Mouse (Mus musculus) MEL (cell line): ENCODE results near the gene Klhl31. TPM values are rescaled to one million over a fixed set of nuclear protein-coding genes. Genes with fewer than 3 reads are reported as not detected.

Experiments
- DNase-seq: peaks from one replicate; pipeline ENCODE4 v3.0.0; 2011; ENCODE audit warnings: low read depth, low spot score
- H3K27ac ChIP-seq: 2 replicates; pipeline ENCODE4 v1.5.1; 2012; ENCODE audit warnings: low read depth, mild to moderate bottlenecking, control low read depth, low read length, moderate library complexity; ENCODE audit not compliant: control insufficient read depth
- H3K27me3 ChIP-seq, 2 experiments: fragments of 150-350 bp in 1 of 2; sonication (generic) in 1 of 2; 2 replicates each; pipeline ENCODE4 v1.6.1; 2012; ENCODE audit warnings: low read length in 2 of 2, mild to moderate bottlenecking in 2 of 2, improper control_type of control experiment in 1 of 2, moderate library complexity in 1 of 2; ENCODE audit not compliant: insufficient read depth in 2 of 2, control insufficient read depth in 1 of 2
- H3K36me3 ChIP-seq, 2 experiments: 2 replicates each; pipeline ENCODE4 v1.6.1; 2012 to 2014; ENCODE audit warnings: low read length in 2 of 2, improper control_type of control experiment in 1 of 2, inconsistent platforms in 1 of 2, mild to moderate bottlenecking in 1 of 2; ENCODE audit not compliant: insufficient read depth in 2 of 2, control insufficient read depth in 1 of 2
- H3K4me1 ChIP-seq, 2 experiments: fragments of 150-350 bp in 1 of 2; sonication (generic) in 1 of 2; 2 replicates each; pipeline ENCODE4 v1.6.1; 2012; ENCODE audit warnings: low read length in 2 of 2, improper control_type of control experiment in 1 of 2, mild to moderate bottlenecking in 1 of 2; ENCODE audit not compliant: insufficient read depth in 2 of 2, control insufficient read depth in 1 of 2
- H3K4me3 ChIP-seq, 2 experiments: fragments of 150-350 bp in 1 of 2; sonication (generic) in 1 of 2; 2 replicates each; pipeline ENCODE4 v1.5.1; 2012; ENCODE audit warnings: low read depth in 2 of 2, low read length in 2 of 2, mild to moderate bottlenecking in 2 of 2, moderate library complexity in 2 of 2, control low read depth in 1 of 2, improper control_type of control experiment in 1 of 2; ENCODE audit not compliant: control insufficient read depth in 1 of 2, insufficient read depth in 1 of 2
- H3K79me2 ChIP-seq: 2 replicates; pipeline ENCODE4 v1.6.1; 2012; ENCODE audit warnings: mild to moderate bottlenecking, low read length, moderate library complexity; ENCODE audit not compliant: control insufficient read depth, poor library complexity, insufficient read depth
- H3K9ac ChIP-seq: 2 replicates; pipeline ENCODE4 v1.6.1; 2012; ENCODE audit warnings: low read depth, mild to moderate bottlenecking, control low read depth, low read length, moderate library complexity; ENCODE audit not compliant: control insufficient read depth, poor library complexity, severe bottlenecking
- H3K9me3 ChIP-seq: fragments of 150-350 bp; sonication (generic); replicated peaks from 2 replicates; pipeline ENCODE4 v1.6.1; 2012; ENCODE audit warnings: mild to moderate bottlenecking, low read length, improper control_type of control experiment, moderate library complexity; ENCODE audit not compliant: insufficient read depth
- BHLHE40 ChIP-seq: IDR thresholded peaks from 2 replicates; pipeline ENCODE4 v1.6.1; 2012; ENCODE audit warnings: low read depth, mild to moderate bottlenecking, inconsistent platforms, low read length, improper control_type of control experiment, borderline replicate concordance
- CHD1 ChIP-seq: IDR thresholded peaks from 2 replicates; pipeline ENCODE4 v1.6.1; 2012; ENCODE audit warnings: low read depth, mild to moderate bottlenecking, inconsistent platforms, low read length, improper control_type of control experiment
- CTCF ChIP-seq, 3 experiments: IDR thresholded peaks in 2 of 3; conservative IDR thresholded peaks in 1 of 3; 2 replicates each; pipeline ENCODE4 v1.5.1; 2011 to 2012; ENCODE audit warnings: low read length in 3 of 3, low read depth in 2 of 3, mild to moderate bottlenecking in 2 of 3, improper control_type of control experiment in 1 of 3, inconsistent platforms in 1 of 3, mixed read lengths in 1 of 3, moderate library complexity in 1 of 3; ENCODE audit not compliant: control insufficient read depth in 1 of 3, insufficient read depth in 1 of 3, poor library complexity in 1 of 3, severe bottlenecking in 1 of 3
- E2F4 ChIP-seq: IDR thresholded peaks from 2 replicates; pipeline ENCODE4 v1.6.1; 2011; ENCODE audit warnings: low read depth, low read length, improper control_type of control experiment, borderline replicate concordance
- ELF1 ChIP-seq: IDR thresholded peaks from 2 replicates; pipeline ENCODE4 v1.6.1; 2014; ENCODE audit warnings: low read depth, mild to moderate bottlenecking, inconsistent platforms, low read length, improper control_type of control experiment, moderate library complexity
- EP300 ChIP-seq, 2 experiments: IDR thresholded peaks; 2 replicates each; pipeline ENCODE4 v1.6.1; 2011; ENCODE audit warnings: improper control_type of control experiment in 2 of 2, low read length in 2 of 2, low read depth in 1 of 2, mild to moderate bottlenecking in 1 of 2
- ETS1 ChIP-seq: IDR thresholded peaks from 2 replicates; pipeline ENCODE4 v1.6.1; 2012; ENCODE audit warnings: low read depth, mild to moderate bottlenecking, inconsistent platforms, low read length, improper control_type of control experiment, moderate library complexity
- GABPA ChIP-seq: IDR thresholded peaks from 2 replicates; pipeline ENCODE4 v1.6.1; 2012; ENCODE audit warnings: low read depth, mild to moderate bottlenecking, inconsistent platforms, low read length, improper control_type of control experiment, moderate library complexity
- GATA1 ChIP-seq: IDR thresholded peaks from 2 replicates; pipeline ENCODE4 v1.6.1; 2011; ENCODE audit warnings: low read depth, low read length, improper control_type of control experiment
- HCFC1 ChIP-seq: IDR thresholded peaks from 2 replicates; pipeline ENCODE4 v1.6.1; 2012; ENCODE audit warnings: low read depth, mild to moderate bottlenecking, inconsistent platforms, low read length, improper control_type of control experiment, moderate library complexity
- JUND ChIP-seq: IDR thresholded peaks from 2 replicates; pipeline ENCODE4 v1.6.1; 2011; ENCODE audit warnings: low read depth, mild to moderate bottlenecking, improper control_type of control experiment, low read length
- KAT2A ChIP-seq: conservative IDR thresholded peaks from 2 replicates; pipeline ENCODE4 v1.6.1; 2012; ENCODE audit warnings: low read depth, low read length, improper control_type of control experiment, inconsistent platforms
- MAFK ChIP-seq: IDR thresholded peaks from 2 replicates; pipeline ENCODE4 v1.6.1; 2011; ENCODE audit warnings: low read depth, mild to moderate bottlenecking, low read length, improper control_type of control experiment, borderline replicate concordance
- MAX ChIP-seq: IDR thresholded peaks from 2 replicates; pipeline ENCODE4 v1.6.1; 2011; ENCODE audit warnings: low read length, improper control_type of control experiment
- MAZ ChIP-seq: IDR thresholded peaks from 2 replicates; pipeline ENCODE4 v1.6.1; 2012; ENCODE audit warnings: low read depth, mild to moderate bottlenecking, inconsistent platforms, low read length, improper control_type of control experiment
- MEF2A ChIP-seq: IDR thresholded peaks from 2 replicates; pipeline ENCODE4 v1.6.1; 2014; ENCODE audit warnings: low read depth, mild to moderate bottlenecking, inconsistent platforms, low read length, improper control_type of control experiment; ENCODE audit not compliant: poor library complexity, insufficient replicate concordance, severe bottlenecking; ENCODE audit errors: extremely low read depth
- MXI1 ChIP-seq: IDR thresholded peaks from 2 replicates; pipeline ENCODE4 v1.6.1; 2011; ENCODE audit warnings: mild to moderate bottlenecking, low read depth, low read length, improper control_type of control experiment
- MYB ChIP-seq: IDR thresholded peaks from 2 replicates; pipeline ENCODE4 v1.6.1; 2011; ENCODE audit warnings: mild to moderate bottlenecking, low read depth, low read length, improper control_type of control experiment
- NELFE ChIP-seq: IDR thresholded peaks from 2 replicates; pipeline ENCODE4 v1.6.1; 2011; ENCODE audit warnings: low read depth, low read length, improper control_type of control experiment
- NRF1 ChIP-seq: IDR thresholded peaks from 2 replicates; pipeline ENCODE4 v1.6.1; 2014; ENCODE audit warnings: low read depth, mild to moderate bottlenecking, inconsistent platforms, low read length, improper control_type of control experiment, moderate library complexity; ENCODE audit not compliant: poor library complexity, insufficient read depth, severe bottlenecking
- POLR2A ChIP-seq, 2 experiments: IDR thresholded peaks; 2 replicates each; pipeline ENCODE4 v1.6.1; 2011 to 2012; ENCODE audit warnings: low read length in 2 of 2, mild to moderate bottlenecking in 2 of 2, control low read depth in 1 of 2, improper control_type of control experiment in 1 of 2, low read depth in 1 of 2, moderate library complexity in 1 of 2; ENCODE audit not compliant: control insufficient read depth in 1 of 2, insufficient read depth in 1 of 2, poor library complexity in 1 of 2
- POLR2AphosphoS2 ChIP-seq: IDR thresholded peaks from 2 replicates; pipeline ENCODE4 v1.6.1; 2011; ENCODE audit warnings: low read length, improper control_type of control experiment
- POLR2AphosphoS5 ChIP-seq: IDR thresholded peaks from 2 replicates; pipeline ENCODE4 v1.6.1; 2012; ENCODE audit warnings: low read depth, borderline replicate concordance, mild to moderate bottlenecking, inconsistent platforms, low read length, moderate library complexity, mixed read lengths
- RAD21 ChIP-seq: IDR thresholded peaks from 2 replicates; pipeline ENCODE4 v1.6.1; 2011; ENCODE audit warnings: mild to moderate bottlenecking, low read depth, low read length, improper control_type of control experiment
- SIN3A ChIP-seq: IDR thresholded peaks from 2 replicates; pipeline ENCODE4 v1.6.1; 2012; ENCODE audit warnings: low read length, improper control_type of control experiment, inconsistent platforms
- SMC3 ChIP-seq: IDR thresholded peaks from 2 replicates; pipeline ENCODE4 v1.6.1; 2011; ENCODE audit warnings: low read depth, low read length, improper control_type of control experiment
- TAL1 ChIP-seq: IDR thresholded peaks from 2 replicates; pipeline ENCODE4 v1.6.1; 2012; ENCODE audit warnings: mild to moderate bottlenecking, inconsistent platforms, low read length, moderate library complexity, mixed read lengths
- TBP ChIP-seq: IDR thresholded peaks from 2 replicates; pipeline ENCODE4 v1.8.0; 2011; ENCODE audit warnings: low read depth, low read length, improper control_type of control experiment
- TCF12 ChIP-seq: IDR thresholded peaks from 2 replicates; pipeline ENCODE4 v1.6.1; 2014; ENCODE audit warnings: low read depth, mild to moderate bottlenecking, inconsistent platforms, low read length, improper control_type of control experiment, moderate library complexity
- UBTF ChIP-seq: IDR thresholded peaks from 2 replicates; pipeline ENCODE4 v1.6.1; 2012; ENCODE audit warnings: low read depth, mild to moderate bottlenecking, inconsistent platforms, low read length, improper control_type of control experiment, moderate library complexity, borderline replicate concordance; ENCODE audit not compliant: insufficient read depth
- USF1 ChIP-seq: IDR thresholded peaks from 2 replicates; pipeline ENCODE4 v1.6.1; 2014; ENCODE audit warnings: low read depth, mild to moderate bottlenecking, inconsistent platforms, low read length, improper control_type of control experiment, moderate library complexity
- USF2 ChIP-seq, 2 experiments: IDR thresholded peaks; 2 replicates each; pipeline ENCODE4 v1.6.1; 2011 to 2012; ENCODE audit warnings: improper control_type of control experiment in 2 of 2, low read length in 2 of 2, borderline replicate concordance in 1 of 2, inconsistent platforms in 1 of 2, low read depth in 1 of 2, mild to moderate bottlenecking in 1 of 2; ENCODE audit not compliant: insufficient read depth in 1 of 2
- ZC3H11A ChIP-seq: IDR thresholded peaks from 2 replicates; pipeline ENCODE4 v1.6.1; 2012; ENCODE audit warnings: low read depth, mild to moderate bottlenecking, inconsistent platforms, low read length, improper control_type of control experiment
- ZKSCAN1 ChIP-seq: IDR thresholded peaks from 2 replicates; pipeline ENCODE4 v1.6.1; 2012; ENCODE audit warnings: low read depth, mild to moderate bottlenecking, inconsistent platforms, low read length, improper control_type of control experiment, moderate library complexity
- ZMIZ1 ChIP-seq: IDR thresholded peaks from 2 replicates; pipeline ENCODE4 v1.6.1; 2012; ENCODE audit warnings: low read depth, mild to moderate bottlenecking, inconsistent platforms, low read length, improper control_type of control experiment, moderate library complexity
- ZNF384 ChIP-seq: IDR thresholded peaks from 2 replicates; pipeline ENCODE4 v1.6.1; 2012; ENCODE audit warnings: low read depth, mild to moderate bottlenecking, inconsistent platforms, low read length, improper control_type of control experiment
- polyA plus RNA-seq, 2 experiments: library from polyadenylated mRNA; stranded (reverse) in 1 of 2; unstranded in 1 of 2; fragments of >175 nt in 1 of 2; fragments of >200 nt in 1 of 2; gene quantifications; 2 replicates each; pipeline versions ENCODE4 v1.2.1 to v1.2.4; 2012; ENCODE audit warnings: low replicate concordance in 2 of 2, low read depth in 1 of 2; ENCODE audit not compliant: insufficient read length in 2 of 2, insufficient read depth in 1 of 2, missing spikeins in 1 of 2
- total RNA-seq: library from RNA; depleted of rRNA; stranded (reverse); fragments of 300-350 nt; gene quantifications from 2 replicates; pipeline ENCODE4 v1.2.3, GENCODE M21; 2012

Gene Klhl31
- total and polyA plus RNA-seq, 3 experiments = not detected

GRCm38 (mm10) chr9:77655935-77656288 is 19.6 kb downstream of the Klhl31 start:
- no peaks in the 10 kb centered on the region for H3K9me3 ChIP-seq
- no peaks in the 10 kb centered on the region; a peak in 1 of 4 replicates for H3K27me3 ChIP-seq
- H3K36me3 ChIP-seq = no peaks in the 10 kb centered on the region
- no peaks in the 10 kb centered on the region for H3K4me1 ChIP-seq
- peak; percentile 65 for DNase-seq
- no peak overlapping the region for H3K9ac ChIP-seq
- no peak for TF ChIP-seq E2F4
- no peak for TF ChIP-seq ZMIZ1
- TF ChIP-seq TBP = no peak
- TF ChIP-seq MXI1 = no peak
- TF ChIP-seq MYB = no peak
- no peak for TF ChIP-seq NELFE
- TF ChIP-seq POLR2AphosphoS2 = no peak
- no peak for TF ChIP-seq TCF12
- TF ChIP-seq ETS1 = no peak
- TF ChIP-seq TAL1 = no peak
- no peak for TF ChIP-seq POLR2AphosphoS5
- no peak for TF ChIP-seq KAT2A
- no peak for TF ChIP-seq MAZ
- TF ChIP-seq USF2 (IDR thresholded peaks at IDR 0.05; ENCODE audit: borderline replicate concordance in 1 of 2, insufficient read depth in 1 of 2, low read depth in 1 of 2, low read length in 2 of 2) = no peak
- no peak for TF ChIP-seq GABPA
- no peak for TF ChIP-seq CHD1
- TF ChIP-seq UBTF = no peak
- no peak for TF ChIP-seq POLR2A (IDR thresholded peaks at IDR 0.05; ENCODE audit: control insufficient read depth in 1 of 2, insufficient read depth in 1 of 2, low read depth in 1 of 2, low read length in 2 of 2, poor library complexity in 1 of 2)
- TF ChIP-seq MAX = no peak
- TF ChIP-seq ELF1 = no peak
- TF ChIP-seq JUND = no peak
- 0 out of 2 replicates have a peak, but pooled peaks have one; percentile 25 for TF ChIP-seq ZC3H11A
- peak; percentile 53 for TF ChIP-seq RAD21
- TF ChIP-seq SMC3 = peak; percentile 69
- no peak for TF ChIP-seq BHLHE40
- TF ChIP-seq MAFK = no peak
- peak; percentile 81 for TF ChIP-seq ZNF384
- no peak for TF ChIP-seq ZKSCAN1
- no peak for TF ChIP-seq GATA1
- TF ChIP-seq EP300 (IDR thresholded peaks at IDR 0.05; ENCODE audit: low read depth in 1 of 2, low read length in 2 of 2) = no peak
- no peak for TF ChIP-seq HCFC1
- peak; percentile 31 to 61 (median 41); a peak in 5 of 6 replicates for TF ChIP-seq CTCF (IDR thresholded peaks at IDR 0.05 in 2 of 3, conservative IDR thresholded peaks at IDR 0.05 in 1 of 3; ENCODE audit: control insufficient read depth in 1 of 3, insufficient read depth in 1 of 3, low read depth in 2 of 3, low read length in 3 of 3, poor library complexity in 1 of 3, severe bottlenecking in 1 of 3)
- TF ChIP-seq USF1 = no peak
- TF ChIP-seq MEF2A = no peak
- no peak for TF ChIP-seq NRF1
- TF ChIP-seq SIN3A = no peak
- H3K4me3 ChIP-seq = no peak overlapping the region
- H3K27ac ChIP-seq = no peak overlapping the region
- no peaks in the 10 kb centered on the region for H3K79me2 ChIP-seq
